8 mouse cellular contexts compared by ENCODE assay signal in the genomic region with DNA sequence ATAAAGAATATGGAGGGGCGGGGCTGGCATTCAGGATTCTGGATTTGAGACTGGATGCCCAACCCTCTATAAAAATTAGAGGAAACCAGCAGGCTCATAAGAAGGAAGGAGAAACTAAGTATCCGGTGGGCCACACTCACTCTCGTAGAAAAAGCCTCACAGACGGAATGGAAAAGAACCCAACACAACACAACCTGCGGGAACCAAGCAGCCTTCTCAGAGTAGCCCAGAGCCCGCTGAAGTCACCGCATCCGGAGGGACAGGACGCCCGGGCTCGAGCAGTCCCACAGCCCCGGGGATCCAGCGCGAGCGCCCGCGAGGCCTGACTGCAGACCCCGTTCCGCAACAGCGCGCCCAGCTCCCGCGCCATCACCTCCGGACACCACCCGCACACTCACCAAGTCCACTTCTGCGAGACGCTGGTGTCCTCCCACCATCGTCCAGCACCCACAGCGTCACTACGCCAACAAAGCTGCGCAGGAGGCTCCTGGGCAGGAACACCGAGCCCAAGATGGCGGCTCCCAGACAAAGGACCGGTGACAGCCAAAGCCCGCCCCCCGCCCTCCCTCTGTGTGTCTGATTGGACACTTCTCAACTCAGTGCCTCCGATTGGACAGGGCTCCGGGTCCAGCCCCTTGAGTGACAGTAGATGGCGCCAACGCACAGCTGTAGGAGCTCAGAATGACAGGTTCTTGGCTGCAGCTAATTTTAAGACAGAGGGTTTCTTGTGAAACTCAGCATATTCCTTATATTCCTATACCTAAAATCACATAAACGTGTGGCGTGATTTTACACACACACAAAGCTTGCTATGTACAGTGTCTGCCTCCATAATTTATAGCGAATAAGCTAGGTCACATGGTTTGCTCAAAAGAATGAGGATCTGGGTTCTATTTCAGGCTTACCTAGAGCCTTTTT. TPM values are rescaled to one million over a fixed set of nuclear protein-coding genes. Genes with fewer than 3 reads are reported as not detected.
DNase-seq lines count a peak whose midpoint lies in the region; ATAC-seq lines count a peak whose summit lies in the region.

A gene (minus strand): TSS at position 551 of the 918 bp plus-strand sequence.

- WGBS in heart, embryonic 13.5 days = 1% methylated on average over 43 of the region's 43 CpGs
- WGBS in liver, embryonic 12.5 days (ENCODE audit: insufficient replicate concordance) = under 1% methylated on average over 43 of the region's 43 CpGs
- under 1% methylated on average over 43 of the region's 43 CpGs for WGBS in stomach, embryonic 15.5 days

- peaks cover 42% of the 10 kb centered on the region for H3K36me3 ChIP-seq in heart, embryonic 13.5 days
- peaks cover 38% of the 10 kb centered on the region for H3K36me3 ChIP-seq in liver, embryonic 12.5 days
- peaks cover 36% of the 10 kb centered on the region for H3K36me3 ChIP-seq in stomach, embryonic 15.5 days

- H3K4me3 ChIP-seq in brown adipose tissue, adult 24 weeks (ENCODE audit: insufficient read depth, low read depth, low read length) = peak within 1 kb of the TSS; percentile 92
- peak within 1 kb of the TSS; percentile 94 for H3K4me3 ChIP-seq in heart, embryonic 13.5 days
- H3K4me3 ChIP-seq in liver, embryonic 12.5 days = peak within 1 kb of the TSS; percentile 84
- H3K4me3 ChIP-seq in stomach, embryonic 15.5 days (replicated peaks) = peak within 1 kb of the TSS; percentile 88

- peak within 1 kb of the TSS; percentile 92 for H3K27ac ChIP-seq in brown adipose tissue, adult 24 weeks (replicated peaks; ENCODE audit: low read depth, low read length)
- H3K27ac ChIP-seq in heart, embryonic 13.5 days (replicated peaks) = peak within 1 kb of the TSS; percentile 99
- peak within 1 kb of the TSS; percentile 92 for H3K27ac ChIP-seq in liver, embryonic 12.5 days
- H3K27ac ChIP-seq in stomach, embryonic 15.5 days = peak within 1 kb of the TSS; percentile 98

- H3K9me3 ChIP-seq in heart, embryonic 13.5 days = peaks cover 26% of the 10 kb centered on the region
- H3K9me3 ChIP-seq in liver, embryonic 12.5 days (replicated peaks) = peaks cover 5% of the 10 kb centered on the region; the same call in 1 of the 2 replicates
- H3K9me3 ChIP-seq in stomach, embryonic 15.5 days = peaks cover 5% of the 10 kb centered on the region; the same call in 1 of the 2 replicates

- peak; percentile 96 for ATAC-seq in heart, embryonic 13.5 days (ENCODE audit: extremely low read depth, insufficient number of reproducible peaks, low FRiP score, low TSS enrichment)
- peak; percentile 94 for ATAC-seq in liver, embryonic 12.5 days
- peak; percentile 95 for ATAC-seq in stomach, embryonic 15.5 days (ENCODE audit: insufficient read depth, low FRiP score, low read depth)

- H3K4me2 ChIP-seq in heart, embryonic 13.5 days = peak within 1 kb of the TSS; percentile 66
- H3K4me2 ChIP-seq in liver, embryonic 12.5 days = peak within 1 kb of the TSS; percentile 69
- peak within 1 kb of the TSS; percentile 43 for H3K4me2 ChIP-seq in stomach, embryonic 15.5 days

- H3K27me3 ChIP-seq in heart, embryonic 13.5 days (replicated peaks) = no peaks in the 10 kb centered on the region
- no peaks in the 10 kb centered on the region for H3K27me3 ChIP-seq in liver, embryonic 12.5 days (replicated peaks)
- H3K27me3 ChIP-seq in stomach, embryonic 15.5 days (replicated peaks) = no peaks in the 10 kb centered on the region

- H3K4me1 ChIP-seq in brown adipose tissue, adult 24 weeks (ENCODE audit: control insufficient read depth, insufficient read depth, insufficient read length, low read length) = no peaks in the 10 kb centered on the region
- peaks cover 34% of the 10 kb centered on the region for H3K4me1 ChIP-seq in heart, embryonic 13.5 days
- peaks cover 41% of the 10 kb centered on the region for H3K4me1 ChIP-seq in liver, embryonic 12.5 days
- H3K4me1 ChIP-seq in stomach, embryonic 15.5 days = peaks cover 6% of the 10 kb centered on the region

- peak; percentile 98 for DNase-seq in CD4-positive, CD25-positive, alpha-beta regulatory T cell, adult 2 months (ENCODE audit: low read depth, low spot score)
- DNase-seq in fat pad, adult 2 months (ENCODE audit: extremely low read depth, low read depth, low spot score) = peak; percentile 81
- DNase-seq in kidney, postnatal 10 days = peak; percentile 97
- peak; percentile 87 to 91 for DNase-seq in natural killer cell, adult 2 months (ENCODE audit: low spot score in 2 of 2)

- peak within 1 kb of the TSS; percentile 98 for H3K9ac ChIP-seq in heart, embryonic 13.5 days
- H3K9ac ChIP-seq in liver, embryonic 12.5 days = peak within 1 kb of the TSS; percentile 87
- peak within 1 kb of the TSS; percentile 95 for H3K9ac ChIP-seq in stomach, embryonic 15.5 days

RNA-seq across cellular contexts. Expression of the gene that starts here (rescaled TPM):
- 32.2 and 42.3 TPM in 2 replicates for polyA plus RNA-seq in brown adipose tissue, adult 24 weeks (2012; ENCODE audit: insufficient read depth, insufficient read length, missing spikeins)
- polyA plus RNA-seq in heart, embryonic 13.5 days (2015; fragmentation: Nextera tagmentation; extraction: Ambion mirVana) = 38.6 and 40.8 TPM in 2 replicates
- 22.6 and 22.8 TPM in 2 replicates for polyA plus RNA-seq in liver, embryonic 12.5 days (2016; fragmentation: Nextera tagmentation; extraction: Ambion mirVana)
- 60.8 TPM in 2 replicates for polyA plus RNA-seq in stomach, embryonic 15.5 days (2015; fragmentation: Nextera tagmentation; extraction: Ambion mirVana)

Comparison
In these comparisons a context has a peak if more than half of its experiments do, and no peak if none do; other contexts are left out.
1. Peak in every context shown above with its lines: DNase-seq, ATAC-seq, H3K4me3 ChIP-seq and H3K27ac ChIP-seq.